Mouse (Mus musculus): ENCODE measurements at regions not wholly inside any gene's neighbourhood (a gene's known extent, or its start where the extent isn't known, plus 50 kb on each side); places are given as distances from the start of the nearest gene placed in this dataset.

DNA sequence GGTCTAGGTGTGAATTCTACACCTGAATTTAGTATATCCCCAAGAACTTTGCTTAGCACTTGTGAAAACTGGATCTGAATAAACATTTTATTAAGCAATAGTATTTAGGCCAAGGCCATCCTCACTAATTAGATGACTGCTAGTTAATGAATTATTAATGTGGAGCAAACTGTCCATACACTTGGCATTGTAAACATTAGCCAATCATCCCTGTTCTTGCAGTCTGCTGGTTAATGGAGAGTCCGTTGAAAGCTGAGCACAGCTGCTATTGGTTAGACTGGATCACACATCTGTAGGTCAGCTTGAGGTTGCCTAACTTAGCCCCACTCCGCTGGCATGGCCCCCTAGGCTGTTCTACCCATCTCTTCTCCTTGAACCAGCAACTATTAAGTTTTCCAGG is 826.2 kb upstream of the 4930452B06Rik start:
- TF ChIP-seq CTCF (IDR thresholded peaks at IDR 0.05; ENCODE audit: borderline replicate concordance, control insufficient read depth, extremely low read depth, insufficient read depth, low read length, poor library complexity) (no peak), POLR2A (IDR thresholded peaks at IDR 0.05; ENCODE audit: control insufficient read depth, extremely low read depth, insufficient read depth, low read length, poor library complexity) (no peak)

All from thymus, adult 2 months (tissue).